Mouse (Mus musculus) adrenal gland, adult (tissue): Measurements from ENCODE around the gene Ntng1.

Experiments used
- DNase-seq, 2 experiments: peaks; one replicate each; pipeline ENCODE4 v3.0.0; 2022 to 2023; ENCODE audit warnings: low spot score in 1 of 2; ENCODE audit not compliant: inconsistent age in 2 of 2

Gene Ntng1

GRCm38 (mm10) chr3:110055433-110055832, 88.4 kb downstream of the Ntng1 start:
- no peak for DNase-seq

GRCm38 (mm10) chr3:110054125-110054524, 89.7 kb downstream of the Ntng1 start:
- no peak for DNase-seq

- DNase-seq = no peak
Observed at GRCm38 (mm10) chr3:110048152-110048551, 95.7 kb downstream of the Ntng1 start.

- DNase-seq = no peak
Observed at GRCm38 (mm10) chr3:110046750-110047149, 97.1 kb downstream of the Ntng1 start.

- no peak for DNase-seq
Observed at GRCm38 (mm10) chr3:110044209-110044608, 99.6 kb downstream of the Ntng1 start.

GRCm38 (mm10) chr3:110043641-110044187, 100.1 kb downstream of the Ntng1 start:
- no peak for DNase-seq

GRCm38 (mm10) chr3:110022783-110023599, 120.8 kb downstream of the Ntng1 start:
- DNase-seq = no peak

- DNase-seq = no peak
Observed at GRCm38 (mm10) chr3:110010870-110011626, 132.8 kb downstream of the Ntng1 start.

GRCm38 (mm10) chr3:110010441-110010840, 133.4 kb downstream of the Ntng1 start:
- no peak for DNase-seq

- DNase-seq = no peak
Observed at GRCm38 (mm10) chr3:110000349-110000748, 143.5 kb downstream of the Ntng1 start.

GRCm38 (mm10) chr3:109995663-109996024, 148.2 kb downstream of the Ntng1 start:
- DNase-seq = no peak

- DNase-seq = no peak
Observed at GRCm38 (mm10) chr3:109994978-109995662, 148.7 kb downstream of the Ntng1 start.

- no peak for DNase-seq
Observed at GRCm38 (mm10) chr3:109984086-109984485, 159.7 kb downstream of the Ntng1 start.

- no peak for DNase-seq
Observed at GRCm38 (mm10) chr3:109977614-109978013, 166.2 kb downstream of the Ntng1 start.

GRCm38 (mm10) chr3:109975106-109975505, 168.7 kb downstream of the Ntng1 start:
- DNase-seq = no peak

- no peak for DNase-seq
Observed at GRCm38 (mm10) chr3:109971465-109971864, 172.3 kb downstream of the Ntng1 start.

GRCm38 (mm10) chr3:109970181-109970580, 173.6 kb downstream of the Ntng1 start:
- DNase-seq = no peak

- DNase-seq = no peak
Observed at GRCm38 (mm10) chr3:109962631-109963030, 181.2 kb downstream of the Ntng1 start.

GRCm38 (mm10) chr3:109942960-109943359, 200.9 kb downstream of the Ntng1 start:
- DNase-seq = no peak

- no peak for DNase-seq
Observed at GRCm38 (mm10) chr3:109937634-109938033, 206.2 kb downstream of the Ntng1 start.

GRCm38 (mm10) chr3:109936275-109936674, 207.5 kb downstream of the Ntng1 start:
- DNase-seq = no peak
